Mouse (Mus musculus): ENCODE data around the gene Actr3.
A peak's percentile ranks its signal among the peaks of the same experiment; 100 is the strongest.

The Actr3 gene

GRCm38 (mm10) chr1:125435369-125436135 is at the start of gene Actr3:
Gene Actr3 (minus strand): TSS chr1:125435727.
- DNase-seq (ENCODE audit: low read depth, low spot score) = peak; percentile 100

DNA sequence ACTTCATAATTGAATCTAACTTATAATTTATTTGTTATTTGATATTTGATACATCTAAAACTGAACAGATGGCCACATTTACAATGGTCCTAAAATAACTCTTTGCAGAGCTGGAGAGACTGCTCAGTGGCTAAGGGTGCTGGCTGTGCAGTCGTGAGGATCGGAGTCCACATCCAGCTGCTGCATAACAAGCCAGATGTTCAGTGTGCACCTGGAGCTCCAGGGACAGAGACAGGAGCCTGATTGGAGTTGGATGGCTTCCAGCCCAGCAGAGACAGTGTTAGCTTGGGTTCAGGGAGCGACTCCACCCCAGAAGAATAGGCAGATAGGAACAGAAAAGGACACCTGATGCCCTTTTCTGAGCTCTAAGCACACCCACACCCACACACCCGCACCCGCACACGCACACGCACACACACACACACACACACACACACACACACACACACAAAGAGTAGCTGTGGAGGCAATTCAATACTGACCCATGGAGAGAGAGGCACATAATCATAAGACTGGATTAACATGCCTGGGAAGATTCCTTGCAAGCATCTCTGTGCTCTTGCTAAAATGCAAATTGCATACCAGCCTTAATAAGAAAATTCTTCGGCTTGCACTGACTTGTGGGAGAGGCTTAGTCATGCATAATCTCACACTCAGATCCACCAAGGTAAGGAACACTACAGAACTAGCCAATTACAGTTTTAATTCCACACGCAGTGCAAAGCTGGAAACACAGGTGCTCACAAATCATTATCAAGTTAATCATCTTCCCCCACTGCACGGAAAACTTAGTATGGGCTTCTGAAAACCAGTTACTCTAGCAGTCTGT is 47.1 kb upstream of the Actr3 start:
- no peak for DNase-seq (ENCODE audit: low read depth, low spot score)

DNA sequence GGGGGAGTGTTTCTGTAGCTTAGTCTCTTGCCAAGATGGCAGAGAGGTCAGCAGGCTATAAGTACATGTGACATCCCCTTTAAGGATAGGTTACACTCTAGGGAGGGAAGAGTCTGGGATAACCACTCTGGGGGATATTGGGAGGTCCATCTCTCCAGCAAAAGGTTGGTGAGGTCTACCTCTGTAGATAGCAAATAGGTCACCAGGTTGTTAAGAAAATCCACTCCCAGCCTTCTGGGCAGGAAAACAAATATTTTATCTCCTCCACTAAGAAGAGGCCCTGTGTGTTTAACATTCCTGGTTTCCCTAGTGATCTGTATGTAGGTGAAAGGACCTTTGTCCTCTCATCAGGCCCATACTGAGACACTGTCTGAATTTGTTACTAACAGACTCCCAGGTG is 46.3 kb upstream of the Actr3 start:
- no peak for DNase-seq (ENCODE audit: low read depth, low spot score)

- no peak for DNase-seq (ENCODE audit: low read depth, low spot score)
These were observed 43.1 kb upstream of the Actr3 start for GRCm38 (mm10) chr1:125478588-125478987.

DNA sequence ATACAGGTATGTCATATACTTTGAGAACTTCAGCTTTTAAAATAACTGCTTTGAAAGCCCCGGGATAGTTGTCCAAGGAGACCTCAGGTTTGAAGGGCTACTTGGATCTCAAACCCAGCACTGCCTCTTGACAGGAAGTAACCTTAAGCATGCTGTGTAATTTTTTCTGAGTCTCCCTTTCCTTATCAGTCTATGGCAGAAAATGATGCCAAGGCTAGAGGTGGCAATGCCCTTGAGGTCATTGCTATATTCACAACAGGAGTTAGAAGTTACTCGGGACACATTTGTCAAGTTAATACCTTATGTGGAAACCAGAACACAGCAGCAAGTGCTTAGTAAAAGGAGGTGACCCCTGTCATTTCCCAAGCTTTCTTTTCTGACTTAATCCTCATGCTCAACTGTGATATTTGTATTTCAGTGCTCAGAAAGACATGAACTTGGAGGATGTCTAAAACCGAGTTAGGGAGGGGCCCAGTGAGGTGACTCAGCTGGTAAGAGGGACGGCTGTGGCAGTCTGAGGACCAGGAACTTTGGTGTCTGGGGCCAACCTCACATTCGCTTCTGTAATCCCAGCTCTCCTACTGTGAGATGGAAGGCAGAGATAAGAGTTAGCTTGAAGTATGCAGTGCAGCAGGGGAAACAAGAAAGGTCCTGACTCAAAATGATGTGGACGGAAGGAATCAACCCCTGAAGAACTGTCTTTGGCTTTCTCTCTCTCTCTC is 40.6 kb upstream of the Actr3 start:
- DNase-seq (ENCODE audit: low read depth, low spot score) = no peak

DNA sequence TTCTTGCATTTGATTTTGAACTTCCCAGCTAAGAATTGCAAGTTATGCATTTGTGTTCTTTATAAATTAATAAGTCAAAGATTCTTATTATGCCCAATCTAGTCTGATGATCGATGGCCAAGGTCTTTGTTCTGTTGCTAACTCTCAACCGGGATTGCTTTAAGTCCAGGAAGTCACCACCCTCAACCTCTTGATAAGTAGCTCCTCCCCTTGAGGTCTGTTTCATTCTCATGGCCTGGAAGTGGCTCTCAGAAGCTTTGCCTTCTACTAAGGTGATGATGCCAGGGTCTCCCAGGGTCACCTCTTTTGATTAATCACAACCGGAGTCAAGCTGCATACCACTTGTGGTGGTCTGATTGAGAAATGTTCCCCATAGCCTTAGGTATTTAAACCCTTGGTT is 38.3 kb upstream of the Actr3 start:
- no peak for DNase-seq (ENCODE audit: low read depth, low spot score)

DNA sequence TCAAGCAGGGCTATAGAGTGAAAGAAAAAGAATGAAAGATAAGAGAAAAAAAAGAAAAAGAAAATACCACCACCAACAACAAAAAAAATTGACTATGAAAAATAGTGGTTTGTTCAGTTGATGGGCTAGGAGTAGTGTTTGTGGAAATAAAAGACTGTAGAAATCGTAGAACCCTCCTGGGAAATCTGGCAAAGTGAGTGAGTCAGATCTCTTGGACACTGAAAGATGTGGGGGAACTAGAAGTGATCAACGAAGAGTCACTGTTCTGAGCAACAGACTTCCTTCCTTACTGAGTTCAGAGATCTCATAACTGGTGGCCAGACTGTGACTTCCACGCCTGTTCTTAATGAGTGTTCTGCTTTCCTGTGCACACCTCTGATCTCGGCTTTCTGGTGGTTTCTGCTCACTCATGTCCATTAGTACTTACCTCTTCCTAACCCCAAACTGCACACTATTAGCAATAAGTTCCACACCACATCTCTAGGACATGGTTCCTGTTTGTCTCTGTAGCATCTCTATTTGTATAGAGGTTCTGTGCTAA is 37.7 kb upstream of the Actr3 start:
- no peak for DNase-seq (ENCODE audit: low read depth, low spot score)

DNA sequence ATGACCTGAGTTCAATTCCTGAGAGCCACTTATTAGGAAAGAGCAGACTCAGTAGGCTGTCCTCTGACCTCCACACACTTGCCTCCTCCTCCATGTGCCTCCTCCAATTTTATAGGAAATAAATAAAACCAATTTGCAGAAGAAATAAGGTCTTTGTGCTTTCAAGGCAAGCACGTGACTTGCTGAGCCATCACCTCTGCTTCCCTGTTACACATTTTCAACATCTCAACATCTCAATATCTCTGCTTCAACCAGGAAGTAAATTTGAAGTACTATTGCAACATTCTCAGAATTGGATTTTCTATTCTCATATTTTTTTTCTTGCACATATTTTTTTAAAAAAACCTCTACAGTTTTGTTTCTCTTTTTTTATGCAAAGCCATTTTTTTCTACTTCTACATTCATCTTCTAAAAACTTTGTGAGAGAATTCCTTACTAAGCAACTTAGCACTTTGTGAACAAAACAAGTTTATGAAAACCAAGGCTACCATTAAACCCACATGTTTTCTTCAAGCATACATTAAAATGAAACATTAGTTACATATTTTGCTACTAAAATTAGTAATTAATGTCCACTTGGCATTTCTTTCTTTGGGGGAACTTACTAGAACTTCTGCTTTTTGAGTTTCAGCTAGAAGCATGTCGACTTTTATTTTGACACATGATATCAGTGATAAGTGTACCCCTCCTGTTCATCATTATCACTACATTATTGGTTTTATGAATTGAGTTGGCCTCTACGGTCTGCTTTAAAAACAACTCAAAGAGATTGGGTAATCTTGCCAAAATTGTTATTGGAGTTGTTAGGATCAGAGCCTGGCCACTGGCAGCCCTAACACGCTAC is 35.5 kb upstream of the Actr3 start:
- DNase-seq (ENCODE audit: low read depth, low spot score) = no peak

GRCm38 (mm10) chr1:125467936-125468335 is 32.4 kb upstream of the Actr3 start:
- no peak for DNase-seq (ENCODE audit: low read depth, low spot score)

GRCm38 (mm10) chr1:125466621-125467257 is 31.2 kb upstream of the Actr3 start:
- DNase-seq (ENCODE audit: low read depth, low spot score) = no peak

GRCm38 (mm10) chr1:125464011-125464410 is 28.5 kb upstream of the Actr3 start:
- DNase-seq (ENCODE audit: low read depth, low spot score) = no peak

DNA sequence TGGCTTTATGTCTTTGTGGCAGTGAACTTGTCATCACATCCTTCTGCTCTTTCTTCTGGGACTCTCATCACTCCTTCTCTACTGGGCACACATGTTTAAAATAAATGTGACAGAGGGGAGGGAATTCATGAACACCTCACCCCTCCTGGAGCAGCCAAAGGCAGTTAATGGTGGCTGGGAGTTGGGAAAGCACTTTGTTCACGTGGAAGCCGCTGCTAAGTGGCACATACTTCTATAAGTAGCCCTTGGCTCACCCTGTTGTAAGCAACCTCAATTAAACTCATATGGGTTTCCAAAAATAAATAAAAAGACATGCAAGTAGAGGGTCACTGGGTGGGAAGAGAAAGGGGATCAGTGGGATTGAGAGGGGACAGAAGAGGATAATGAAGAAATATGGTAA is 27.8 kb upstream of the Actr3 start:
- no peak for DNase-seq (ENCODE audit: low read depth, low spot score)

DNA sequence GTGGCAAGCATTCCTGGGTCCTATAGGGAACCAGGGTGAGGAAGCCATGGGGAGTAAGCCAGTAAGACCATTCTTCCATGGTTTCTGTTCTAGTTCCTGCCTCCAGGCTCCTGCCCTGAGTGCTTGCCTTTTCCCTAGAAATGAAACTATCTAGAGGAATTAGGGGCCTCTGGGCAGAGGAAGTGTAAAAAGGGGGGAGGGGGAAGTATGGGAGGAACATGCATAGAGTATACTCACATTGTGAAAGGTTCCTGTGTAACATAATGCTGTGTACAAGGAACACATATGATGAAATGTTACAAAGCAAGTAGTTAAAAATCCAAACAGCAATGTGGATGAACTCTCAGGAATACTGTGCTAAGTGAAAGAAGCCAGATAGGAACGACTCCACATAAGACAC is 27.4 kb upstream of the Actr3 start:
- DNase-seq (ENCODE audit: low read depth, low spot score) = no peak

DNA sequence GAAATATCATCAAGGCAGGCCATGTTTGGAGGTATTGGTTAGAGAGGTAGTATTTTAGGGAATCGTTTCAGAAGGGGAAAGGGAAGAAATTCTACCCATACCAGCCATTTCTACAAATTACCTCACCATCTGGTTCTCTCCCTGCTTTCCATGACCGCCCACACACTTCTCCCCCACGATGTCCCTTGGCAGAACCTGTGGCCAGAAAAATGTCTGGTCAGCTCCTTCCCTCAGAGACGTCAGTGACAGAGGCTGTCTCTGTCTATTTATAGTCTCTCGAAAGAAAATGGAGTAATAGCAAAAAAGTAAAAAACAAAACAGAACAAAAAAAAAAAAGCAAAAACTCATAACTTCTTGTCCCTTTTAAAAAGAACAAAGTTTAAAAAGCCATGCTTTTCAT is 23.0 kb upstream of the Actr3 start:
- no peak for DNase-seq (ENCODE audit: low read depth, low spot score)

GRCm38 (mm10) chr1:125455128-125455527 is 19.6 kb upstream of the Actr3 start:
- no peak for DNase-seq (ENCODE audit: low read depth, low spot score)

GRCm38 (mm10) chr1:125450282-125451000 is 14.9 kb upstream of the Actr3 start:
- DNase-seq (ENCODE audit: low read depth, low spot score) = no peak

- DNase-seq (ENCODE audit: low read depth, low spot score) = no peak
These were observed 12.4 kb upstream of the Actr3 start for GRCm38 (mm10) chr1:125447926-125448325.

GRCm38 (mm10) chr1:125441679-125442078 is 6.2 kb upstream of the Actr3 start:
- no peak for DNase-seq (ENCODE audit: low read depth, low spot score)

DNA sequence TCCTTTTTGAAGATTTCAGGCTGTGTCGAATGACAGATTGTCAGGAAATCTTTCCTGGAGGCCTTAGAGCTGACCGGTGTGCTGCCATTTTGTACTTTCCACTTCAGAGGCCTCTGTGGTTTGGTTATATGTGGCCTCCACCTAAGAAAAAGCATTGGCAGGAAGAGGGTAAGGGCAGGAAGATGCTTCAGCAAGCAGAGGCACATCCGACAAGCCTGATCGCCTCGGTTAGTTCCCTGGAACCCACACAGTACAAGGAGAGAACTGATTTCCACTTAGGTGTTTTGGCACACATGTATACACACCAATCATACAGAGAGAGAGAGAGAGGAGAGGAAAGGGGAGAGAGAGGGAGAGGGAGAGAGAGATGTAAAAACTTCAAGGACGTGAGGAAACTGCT is 5.7 kb upstream of the Actr3 start:
- no peak for DNase-seq (ENCODE audit: low read depth, low spot score)

- no peak for DNase-seq (ENCODE audit: low read depth, low spot score)
These were observed 4.0 kb upstream of the Actr3 start for GRCm38 (mm10) chr1:125439556-125439955.
